Mouse (Mus musculus): ENCODE results near the gene Gm36176. TPM values are rescaled to one million over a fixed set of nuclear protein-coding genes. Genes with fewer than 3 reads are reported as not detected.

Gm36176 gene
- polyA plus RNA-seq, 1 experiment from 2014 or later, result not detected

- peak; percentile 7 for DNase-seq (ENCODE audit: low spot score)
- WGBS, result 0% methylated on average over 1 of the region's 1 CpGs
- no peak overlapping the region for H3K4me3 ChIP-seq (ENCODE audit: low read depth, low read length)
- H3K4me2 ChIP-seq (replicated peaks; ENCODE audit: low read depth, low read length), result no peak overlapping the region
- peaks cover 8% of the 10 kb centered on the region; the same call in 1 of the 2 replicates for H3K27me3 ChIP-seq (replicated peaks; ENCODE audit: insufficient read depth, low read length)
- no peaks in the 10 kb centered on the region for H3K4me1 ChIP-seq (ENCODE audit: insufficient read depth, low read depth, low read length)
- no peak for ATAC-seq
- TF ChIP-seq EP300 (IDR thresholded peaks at IDR 0.05), result no peak
- no peak for TF ChIP-seq CTCF (IDR thresholded peaks at IDR 0.05)
- no peak overlapping the region for H3K27ac ChIP-seq (ENCODE audit: low read length)
- no peak overlapping the region for H3K9ac ChIP-seq (replicated peaks; ENCODE audit: low read depth)
- H3K9me3 ChIP-seq (ENCODE audit: low read length), result no peaks in the 10 kb centered on the region
- no peaks in the 10 kb centered on the region for H3K36me3 ChIP-seq (ENCODE audit: insufficient read depth, low read length)
Observed at GRCm38 (mm10) chr10:77867546-77867945, 20.9 kb downstream of the Gm36176 start.

GRCm38 (mm10) chr10:77869651-77870050 is 23.0 kb downstream of the Gm36176 start:
- WGBS, result 57% methylated on average over 7 of the region's 7 CpGs
- H3K27me3 ChIP-seq (replicated peaks; ENCODE audit: insufficient read depth, low read length), result peaks cover 8% of the 10 kb centered on the region; the same call in 1 of the 2 replicates
- no peak overlapping the region for H3K4me3 ChIP-seq (ENCODE audit: low read depth, low read length)
- no peak overlapping the region for H3K4me2 ChIP-seq (replicated peaks; ENCODE audit: low read depth, low read length)
- H3K36me3 ChIP-seq (ENCODE audit: insufficient read depth, low read length), result no peaks in the 10 kb centered on the region
- H3K4me1 ChIP-seq (ENCODE audit: insufficient read depth, low read depth, low read length), result no peaks in the 10 kb centered on the region
- H3K9ac ChIP-seq (replicated peaks; ENCODE audit: low read depth), result no peak overlapping the region
- ATAC-seq (peak; percentile 88), DNase-seq (ENCODE audit: low spot score) (peak; percentile 78)
- H3K9me3 ChIP-seq (ENCODE audit: low read length), result no peaks in the 10 kb centered on the region
- H3K27ac ChIP-seq (ENCODE audit: low read length), result no peak overlapping the region
- TF ChIP-seq CTCF (IDR thresholded peaks at IDR 0.05), result no peak
- TF ChIP-seq EP300 (IDR thresholded peaks at IDR 0.05), result peak; percentile 49; the same call in 1 of the 2 replicates

GRCm38 (mm10) chr10:77878985-77879384 is 32.4 kb downstream of the Gm36176 start:
- no peak for ATAC-seq
- 60% methylated on average over 6 of the region's 6 CpGs for WGBS
- DNase-seq (ENCODE audit: low spot score), result peak; percentile 21
- no peaks in the 10 kb centered on the region for H3K36me3 ChIP-seq (ENCODE audit: insufficient read depth, low read length)
- TF ChIP-seq EP300 (IDR thresholded peaks at IDR 0.05) (no peak), CTCF (IDR thresholded peaks at IDR 0.05) (peak; percentile 63)
- no peak overlapping the region for H3K27ac ChIP-seq (ENCODE audit: low read length)
- no peaks in the 10 kb centered on the region for H3K4me1 ChIP-seq (ENCODE audit: insufficient read depth, low read depth, low read length)
- H3K9ac ChIP-seq (replicated peaks; ENCODE audit: low read depth), result no peak overlapping the region
- no peaks in the 10 kb centered on the region for H3K27me3 ChIP-seq (replicated peaks; ENCODE audit: insufficient read depth, low read length)
- no peak overlapping the region for H3K4me2 ChIP-seq (replicated peaks; ENCODE audit: low read depth, low read length)
- H3K9me3 ChIP-seq (ENCODE audit: low read length), result no peaks in the 10 kb centered on the region
- H3K4me3 ChIP-seq (ENCODE audit: low read depth, low read length), result no peak overlapping the region

- H3K9me3 ChIP-seq (ENCODE audit: low read length), result no peaks in the 10 kb centered on the region
- no peak for DNase-seq (ENCODE audit: low spot score)
- WGBS, result 70% methylated on average over 3 of the region's 3 CpGs
- H3K27me3 ChIP-seq (replicated peaks; ENCODE audit: insufficient read depth, low read length), result no peaks in the 10 kb centered on the region
- no peaks in the 10 kb centered on the region for H3K36me3 ChIP-seq (ENCODE audit: insufficient read depth, low read length)
- no peak overlapping the region for H3K9ac ChIP-seq (replicated peaks; ENCODE audit: low read depth)
- H3K4me1 ChIP-seq (ENCODE audit: insufficient read depth, low read depth, low read length), result no peaks in the 10 kb centered on the region
- TF ChIP-seq EP300 (IDR thresholded peaks at IDR 0.05) (no peak), CTCF (IDR thresholded peaks at IDR 0.05) (no peak)
- H3K4me3 ChIP-seq (ENCODE audit: low read depth, low read length), result no peak overlapping the region
- ATAC-seq, result no peak
- no peak overlapping the region for H3K4me2 ChIP-seq (replicated peaks; ENCODE audit: low read depth, low read length)
- H3K27ac ChIP-seq (ENCODE audit: low read length), result no peak overlapping the region
Observed at GRCm38 (mm10) chr10:77880305-77880704, 33.7 kb downstream of the Gm36176 start.

GRCm38 (mm10) chr10:77882553-77882952 is 36.0 kb downstream of the Gm36176 start:
- Histone ChIP-seq H3K27me3 (replicated peaks; ENCODE audit: insufficient read depth, low read length) (no peaks in the 10 kb centered on the region), H3K27ac (ENCODE audit: low read length) (no peak overlapping the region), H3K4me1 (ENCODE audit: insufficient read depth, low read depth, low read length) (no peaks in the 10 kb centered on the region), H3K9me3 (ENCODE audit: low read length) (no peaks in the 10 kb centered on the region), H3K4me2 (replicated peaks; ENCODE audit: low read depth, low read length) (no peak overlapping the region), H3K9ac (replicated peaks; ENCODE audit: low read depth) (no peak overlapping the region), H3K36me3 (ENCODE audit: insufficient read depth, low read length) (no peaks in the 10 kb centered on the region), H3K4me3 (ENCODE audit: low read depth, low read length) (no peak overlapping the region)
- TF ChIP-seq EP300 (IDR thresholded peaks at IDR 0.05) (no peak), CTCF (IDR thresholded peaks at IDR 0.05) (peak; percentile 33; the same call in 1 of the 2 replicates)
- WGBS, result 83% methylated on average over 5 of the region's 5 CpGs
- no peak for ATAC-seq
- DNase-seq (ENCODE audit: low spot score), result no peak

- no peak for ATAC-seq
- H3K9me3 ChIP-seq (ENCODE audit: low read length), result no peaks in the 10 kb centered on the region
- no peak overlapping the region for H3K27ac ChIP-seq (ENCODE audit: low read length)
- no peaks in the 10 kb centered on the region for H3K36me3 ChIP-seq (ENCODE audit: insufficient read depth, low read length)
- 36% methylated on average over 12 of the region's 12 CpGs for WGBS
- no peaks in the 10 kb centered on the region for H3K4me1 ChIP-seq (ENCODE audit: insufficient read depth, low read depth, low read length)
- TF ChIP-seq EP300 (IDR thresholded peaks at IDR 0.05) (no peak), CTCF (IDR thresholded peaks at IDR 0.05) (peak; percentile 51)
- no peak for DNase-seq (ENCODE audit: low spot score)
- H3K9ac ChIP-seq (replicated peaks; ENCODE audit: low read depth), result no peak overlapping the region
- no peak overlapping the region for H3K4me3 ChIP-seq (ENCODE audit: low read depth, low read length)
- no peak overlapping the region for H3K4me2 ChIP-seq (replicated peaks; ENCODE audit: low read depth, low read length)
- no peaks in the 10 kb centered on the region for H3K27me3 ChIP-seq (replicated peaks; ENCODE audit: insufficient read depth, low read length)
Observed at GRCm38 (mm10) chr10:77886007-77886747, 39.6 kb downstream of the Gm36176 start.
